Mouse (Mus musculus) midbrain, embryonic 12.5 days (tissue): Measurements from ENCODE around the gene Sun5. TPM values are rescaled to one million over a fixed set of nuclear protein-coding genes. Genes with fewer than 3 reads are reported as not detected.
"Not testable (repeated sequence)": the region's sequence is repeated elsewhere in the genome, so short reads cannot be mapped to it uniquely, and the experiment has no call there.

Experiments
- ATAC-seq: fragments of 200-750 bp; cut with Nextera tagmentation; 2 replicates; pipeline ENCODE4 v1.8.0; 2017; ENCODE audit warnings: low read depth, moderate TSS enrichment, moderate library complexity; ENCODE audit not compliant: low FRiP score
- H3K27ac ChIP-seq: fragments of 300-500 bp; sonication (generic); replicated peaks from 2 replicates; pipeline ENCODE4 v1.5.1; 2016; ENCODE audit warnings: mild to moderate bottlenecking
- H3K27me3 ChIP-seq: fragments of 300-500 bp; sonication (generic); 2 replicates; pipeline ENCODE4 v1.6.1; 2016; ENCODE audit warnings: mild to moderate bottlenecking
- H3K36me3 ChIP-seq: fragments of 300-500 bp; sonication (generic); 2 replicates; pipeline ENCODE4 v1.6.1; 2016
- H3K4me1 ChIP-seq: fragments of 300-500 bp; sonication (generic); 2 replicates; pipeline ENCODE4 v1.6.1; 2016
- H3K4me2 ChIP-seq: fragments of 300-500 bp; sonication (generic); replicated peaks from 2 replicates; pipeline ENCODE4 v1.6.1; 2016; ENCODE audit warnings: mild to moderate bottlenecking, moderate library complexity
- H3K4me3 ChIP-seq: fragments of 300-500 bp; sonication (generic); 2 replicates; pipeline ENCODE4 v1.5.1; 2016; ENCODE audit warnings: mild to moderate bottlenecking
- H3K9ac ChIP-seq: fragments of 300-500 bp; sonication (generic); replicated peaks from 2 replicates; pipeline ENCODE4 v1.6.1; 2016; ENCODE audit warnings: mild to moderate bottlenecking, moderate library complexity
- H3K9me3 ChIP-seq: fragments of 300-500 bp; sonication (generic); 2 replicates; pipeline ENCODE4 v1.6.1; 2016; ENCODE audit warnings: mild to moderate bottlenecking
- WGBS: fragments of 180-500 bp; shearing (Covaris S2); methylation state at CpG from one replicate; pipeline ENCODE4 v1.1.7; 2016; 5-methylcytosine and 5-hydroxymethylcytosine counted together
- polyA plus RNA-seq: library from polyadenylated mRNA; unstranded; fragments of >200 nt; fragmentation: Nextera tagmentation; extraction: Ambion mirVana; gene quantifications from 2 replicates; pipeline ENCODE4 v1.2.1, GENCODE M21; 2016

The Sun5 gene
- polyA plus RNA-seq, 1 experiment from 2014 or later, result not detected

DNA sequence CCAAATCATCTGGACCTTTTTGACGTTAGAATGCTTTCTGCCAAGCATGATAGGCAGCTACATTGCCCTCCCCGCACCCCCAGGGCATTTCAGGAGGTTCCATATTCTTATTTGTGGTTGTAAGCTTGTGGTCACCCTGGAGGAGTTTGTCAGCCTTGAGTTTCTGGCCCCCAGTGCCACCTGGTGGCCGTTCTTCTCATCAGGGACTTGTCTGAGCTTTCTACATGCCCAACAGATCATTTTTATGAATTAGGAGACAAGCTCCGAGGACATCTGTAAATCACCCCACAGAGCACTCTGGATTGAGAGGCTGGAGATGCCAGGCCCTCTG, 19.9 kb downstream of the Sun5 start:
- no peak for ATAC-seq
- Histone ChIP-seq H3K4me3 (no peak overlapping the region), H3K36me3 (no peaks in the 10 kb centered on the region), H3K4me2 (no peak overlapping the region), H3K4me1 (peaks cover 6% of the 10 kb centered on the region; the same call in 1 of the 2 replicates), H3K9me3 (no peaks in the 10 kb centered on the region), H3K27ac (no peak overlapping the region), H3K9ac (no peak overlapping the region), H3K27me3 (peaks cover 15% of the 10 kb centered on the region)
- 61% methylated on average over 4 of the region's 4 CpGs for WGBS

DNA sequence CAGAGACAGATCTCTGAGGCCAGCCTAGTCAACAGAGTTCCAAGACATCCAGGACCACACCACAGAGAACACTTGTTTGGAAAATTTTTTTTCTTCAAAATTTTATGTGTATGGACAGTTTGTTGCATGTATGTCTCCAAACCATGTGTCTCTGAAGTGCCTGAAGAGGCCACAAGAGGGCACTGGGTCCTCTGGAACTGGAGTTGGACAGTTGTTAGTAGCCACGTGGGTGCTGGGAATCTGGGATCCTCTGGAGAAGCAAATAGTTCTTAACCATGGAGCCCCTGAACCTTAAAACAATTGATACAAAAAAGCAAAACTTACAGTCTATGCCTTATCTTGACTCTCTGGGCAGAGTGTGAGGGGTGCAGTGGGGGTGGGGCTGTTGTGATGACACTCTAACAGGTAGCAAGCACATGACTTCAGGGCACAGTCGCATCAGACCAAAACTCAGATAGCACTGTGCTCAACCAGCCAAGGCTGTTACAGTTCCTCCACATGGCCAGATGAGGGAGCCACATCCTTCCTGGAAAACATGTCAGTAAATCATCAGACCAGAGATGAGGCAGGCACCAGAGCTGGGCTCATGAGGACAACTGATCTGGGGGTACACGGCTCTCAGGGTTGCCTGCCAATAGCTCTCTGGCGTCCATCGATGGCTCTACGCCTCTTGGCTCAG, 20.4 kb downstream of the Sun5 start:
- H3K27me3 ChIP-seq, result peaks cover 10% of the 10 kb centered on the region
- H3K4me1 ChIP-seq, result peaks cover 6% of the 10 kb centered on the region; the same call in 1 of the 2 replicates
- 89% methylated on average over 6 of the region's 6 CpGs for WGBS
- H3K4me2 ChIP-seq, result no peak overlapping the region
- no peaks in the 10 kb centered on the region for H3K36me3 ChIP-seq
- no peak overlapping the region for H3K9ac ChIP-seq
- no peak for ATAC-seq
- no peak overlapping the region for H3K27ac ChIP-seq
- H3K4me3 ChIP-seq, result no peak overlapping the region
- H3K9me3 ChIP-seq, result no peaks in the 10 kb centered on the region

DNA sequence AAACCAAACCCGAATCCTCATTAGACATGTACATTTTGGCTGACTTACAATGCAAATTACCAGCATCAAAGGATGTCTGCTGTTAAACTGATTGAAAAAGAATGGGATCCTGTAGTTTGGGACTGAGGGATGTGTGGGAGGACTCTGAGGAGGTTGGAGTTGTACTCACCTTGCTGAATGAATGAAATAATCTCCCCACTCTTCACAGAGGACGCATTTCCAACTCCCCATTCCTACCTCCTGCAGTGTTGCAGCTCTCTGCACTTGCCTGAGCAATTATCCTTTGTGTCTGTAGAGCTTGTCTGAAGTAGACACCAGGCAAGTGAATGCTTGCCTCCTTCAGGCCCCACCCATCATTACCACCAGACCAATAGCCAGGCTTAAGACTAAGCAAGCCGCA, 22.5 kb downstream of the Sun5 start:
- H3K4me2 ChIP-seq, result no peak overlapping the region
- no peak for ATAC-seq
- no peak overlapping the region for H3K9ac ChIP-seq
- H3K4me1 ChIP-seq, result peaks cover under 1% of the 10 kb centered on the region; the same call in 1 of the 2 replicates
- H3K27me3 ChIP-seq, result no peaks in the 10 kb centered on the region
- H3K36me3 ChIP-seq, result no peaks in the 10 kb centered on the region
- WGBS, result 78% methylated on average over 3 of the region's 3 CpGs
- no peak overlapping the region for H3K27ac ChIP-seq
- no peak overlapping the region for H3K4me3 ChIP-seq
- H3K9me3 ChIP-seq, result no peaks in the 10 kb centered on the region

DNA sequence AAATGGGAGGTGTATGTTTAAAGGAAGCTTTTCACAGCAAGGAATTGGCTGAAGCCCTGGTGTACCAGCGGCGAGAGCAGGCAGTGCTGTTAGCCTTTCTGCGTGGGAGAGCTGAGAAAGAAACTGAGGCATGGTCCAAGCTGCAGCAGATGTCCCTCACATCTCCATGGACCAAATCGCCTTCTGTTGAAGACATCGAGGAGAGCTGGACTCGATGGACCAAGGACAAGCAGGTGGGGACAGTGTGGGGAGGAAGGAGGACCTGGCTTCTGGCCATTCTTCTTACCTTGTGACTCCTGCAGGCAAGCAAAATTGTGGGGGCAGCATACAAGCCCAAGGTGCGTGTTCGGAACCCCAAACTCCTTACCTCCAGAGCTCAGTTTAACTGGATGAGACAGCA, 28.0 kb downstream of the Sun5 start:
- Histone ChIP-seq H3K4me3 (no peak overlapping the region), H3K4me1 (no peaks in the 10 kb centered on the region), H3K9me3 (no peaks in the 10 kb centered on the region), H3K9ac (no peak overlapping the region), H3K27ac (no peak overlapping the region), H3K4me2 (no peak overlapping the region), H3K36me3 (no peaks in the 10 kb centered on the region), H3K27me3 (no peaks in the 10 kb centered on the region)
- ATAC-seq, result no peak
- WGBS, result 88% methylated on average over 8 of the region's 8 CpGs

DNA sequence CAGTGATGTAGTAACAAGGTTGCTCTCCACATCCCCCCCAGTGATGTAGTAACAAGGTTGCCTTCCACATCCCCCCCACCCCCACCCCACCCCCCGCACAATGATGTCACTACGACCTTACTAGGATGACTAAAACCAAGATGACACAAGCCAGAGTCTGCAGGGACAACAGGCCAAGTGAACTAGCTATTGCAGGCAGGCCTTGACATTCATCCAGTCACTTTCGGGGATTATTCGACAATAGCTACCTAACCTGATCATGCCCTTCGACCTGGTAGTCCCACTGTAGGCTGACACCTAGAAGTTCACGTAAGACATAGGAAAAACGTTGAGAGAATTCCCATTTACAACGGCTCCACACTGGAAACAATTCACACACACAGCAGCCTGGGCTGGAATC, 37.6 kb downstream of the Sun5 start:
- Histone ChIP-seq H3K4me1 (no peaks in the 10 kb centered on the region), H3K9ac (no peak overlapping the region), H3K36me3 (no peaks in the 10 kb centered on the region), H3K9me3 (no peaks in the 10 kb centered on the region), H3K4me2 (no peak overlapping the region), H3K27me3 (no peaks in the 10 kb centered on the region), H3K4me3 (no peak overlapping the region), H3K27ac (no peak overlapping the region)
- ATAC-seq, result no peak
- 88% methylated on average over 8 of the region's 8 CpGs for WGBS

GRCm38 (mm10) chr2:153828704-153829103, 42.2 kb downstream of the Sun5 start:
- no peak for ATAC-seq
- WGBS, result 84% methylated on average over 7 of the region's 7 CpGs

GRCm38 (mm10) chr2:153827171-153827830, 43.6 kb downstream of the Sun5 start:
- Histone ChIP-seq H3K36me3 (no peaks in the 10 kb centered on the region), H3K4me1 (0 out of 2 replicates have a peak, but pooled peaks cover 2% of the 10 kb centered on the region), H3K27ac (no peak overlapping the region), H3K4me3 (no peak overlapping the region), H3K9me3 (no peaks in the 10 kb centered on the region), H3K27me3 (no peaks in the 10 kb centered on the region), H3K9ac (no peak overlapping the region), H3K4me2 (no peak overlapping the region)
- no peak for ATAC-seq
- 85% methylated on average over 8 of the region's 8 CpGs for WGBS

More at GRCm38 (mm10) chr2:153828704-153829103, 42.2 kb downstream of the Sun5 start:
- H3K27me3 ChIP-seq, result no peaks in the 10 kb centered on the region
- H3K4me2 ChIP-seq, result no peak overlapping the region
- H3K9ac ChIP-seq, result no peak overlapping the region
- no peaks in the 10 kb centered on the region for H3K36me3 ChIP-seq
- no peaks in the 10 kb centered on the region for H3K9me3 ChIP-seq
- H3K27ac ChIP-seq, result no peak overlapping the region
- H3K4me3 ChIP-seq, result no peak overlapping the region
- H3K4me1 ChIP-seq, result 0 out of 2 replicates have a peak, but pooled peaks cover 2% of the 10 kb centered on the region

DNA sequence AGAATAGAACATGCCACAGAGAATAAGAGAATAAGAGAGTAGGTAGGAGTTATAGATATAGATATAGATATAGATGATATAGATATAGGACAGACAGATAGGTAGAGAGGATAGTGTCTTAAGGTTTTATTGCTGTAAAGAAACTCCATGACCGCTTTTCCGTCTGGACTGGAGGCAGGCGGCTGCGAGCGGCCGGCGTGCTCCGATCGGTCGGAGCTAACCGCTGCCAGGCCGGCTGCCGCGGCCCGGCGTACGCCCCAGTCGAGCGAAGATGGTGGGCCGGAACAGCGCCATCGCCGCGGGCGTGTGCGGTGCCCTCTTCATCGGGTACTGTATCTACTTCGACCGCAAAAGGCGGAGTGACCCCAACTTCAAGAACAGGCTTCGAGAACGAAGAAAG, 45.0 kb downstream of the Sun5 start:
- H3K4me3 ChIP-seq, H3K4me1 ChIP-seq, H3K4me2 ChIP-seq, H3K27me3 ChIP-seq, H3K9ac ChIP-seq, H3K27ac ChIP-seq, H3K9me3 ChIP-seq, ATAC-seq, H3K36me3 ChIP-seq: not testable (repeated sequence)
- WGBS, result 60% methylated on average over 32 of the region's 32 CpGs

DNA sequence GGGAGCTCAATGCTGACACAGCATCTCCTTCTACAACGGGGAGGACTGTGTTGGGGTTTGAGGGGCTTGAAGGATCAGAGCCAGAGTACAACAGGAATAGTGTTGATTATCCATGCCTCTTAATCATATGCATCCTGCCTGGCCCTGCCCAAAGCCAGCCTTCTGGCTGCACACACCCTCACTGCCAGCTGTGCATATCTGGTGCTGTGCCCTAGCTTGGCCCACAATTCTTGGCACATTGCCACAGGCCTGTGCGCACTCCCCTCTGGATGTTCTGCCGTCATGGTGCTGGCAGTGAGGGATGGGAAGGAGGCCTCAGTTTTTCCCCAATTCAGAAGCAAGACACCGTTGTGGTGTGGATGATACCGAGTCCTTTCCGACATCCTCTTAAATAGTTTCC, 46.3 kb downstream of the Sun5 start:
- H3K9me3 ChIP-seq, result no peaks in the 10 kb centered on the region
- H3K27me3 ChIP-seq, result no peaks in the 10 kb centered on the region
- H3K36me3 ChIP-seq, result no peaks in the 10 kb centered on the region
- H3K9ac ChIP-seq, result no peak overlapping the region
- 0 out of 2 replicates have a peak, but pooled peaks cover 2% of the 10 kb centered on the region for H3K4me1 ChIP-seq
- no peak for ATAC-seq
- no peak overlapping the region for H3K27ac ChIP-seq
- H3K4me2 ChIP-seq, result no peak overlapping the region
- H3K4me3 ChIP-seq, result no peak overlapping the region
- whole genome bisulfite sequencing, result 86% methylated on average over 6 of the region's 6 CpGs

DNA sequence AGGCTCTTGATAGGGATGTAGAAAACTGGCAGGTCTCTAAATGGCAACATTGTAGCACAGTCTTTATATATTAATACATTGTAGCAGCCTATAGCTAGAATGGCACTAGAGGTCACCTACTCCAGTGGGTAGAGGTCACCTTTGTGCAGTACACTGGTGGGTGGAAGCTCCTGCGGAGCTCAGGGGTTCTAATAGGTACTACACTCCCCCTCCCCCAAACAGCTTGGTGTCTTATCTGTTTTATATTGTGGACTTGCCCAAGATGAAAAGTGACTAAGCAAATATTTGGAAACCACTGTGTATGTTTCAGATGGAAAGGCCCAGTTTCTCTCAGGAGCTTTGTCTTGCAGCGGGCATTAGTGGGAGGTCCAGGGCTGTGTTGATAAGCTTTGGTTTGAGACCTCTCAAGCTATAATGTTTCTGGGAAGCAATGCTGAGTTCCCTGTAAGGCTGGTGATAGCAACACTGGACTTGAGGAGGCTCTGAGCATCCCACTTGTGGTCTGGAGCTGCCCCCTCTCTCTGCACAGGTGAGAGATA, 48.8 kb downstream of the Sun5 start:
- no peak for ATAC-seq
- Histone ChIP-seq H3K9ac (no peak overlapping the region), H3K27me3 (no peaks in the 10 kb centered on the region), H3K27ac (no peak overlapping the region), H3K4me2 (no peak overlapping the region), H3K4me1 (0 out of 2 replicates have a peak, but pooled peaks cover 2% of the 10 kb centered on the region), H3K4me3 (no peak overlapping the region), H3K36me3 (no peaks in the 10 kb centered on the region), H3K9me3 (no peaks in the 10 kb centered on the region)
- WGBS, result 91% methylated on average over 2 of the region's 2 CpGs

DNA sequence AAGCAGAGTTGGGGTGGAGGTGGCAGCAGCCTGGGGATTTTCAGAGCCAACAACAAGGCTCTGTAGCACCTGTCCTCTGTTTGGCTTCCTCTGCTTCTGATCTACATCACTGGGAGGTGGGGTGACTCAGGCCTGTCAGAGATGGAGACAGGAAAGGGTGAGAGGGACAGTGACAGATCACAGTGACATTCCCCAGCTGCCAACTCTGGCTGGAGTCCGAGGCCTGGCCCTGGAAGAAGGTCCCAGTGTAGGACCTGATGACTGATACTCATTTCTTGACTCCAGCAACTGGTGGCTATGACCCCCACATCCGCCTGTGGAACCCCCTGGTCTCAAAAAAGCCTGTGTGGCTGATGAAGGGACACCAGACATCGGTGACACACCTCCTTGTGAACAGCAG, 61.0 kb downstream of the Sun5 start:
- Histone ChIP-seq H3K4me3 (no peak overlapping the region), H3K4me2 (no peak overlapping the region), H3K9ac (no peak overlapping the region), H3K36me3 (no peaks in the 10 kb centered on the region), H3K4me1 (no peaks in the 10 kb centered on the region), H3K27me3 (no peaks in the 10 kb centered on the region), H3K27ac (no peak overlapping the region), H3K9me3 (no peaks in the 10 kb centered on the region)
- 76% methylated on average over 3 of the region's 3 CpGs for WGBS
- no peak for ATAC-seq

- Histone ChIP-seq H3K36me3 (no peaks in the 10 kb centered on the region), H3K4me3 (no peak overlapping the region), H3K4me2 (no peak overlapping the region), H3K27me3 (no peaks in the 10 kb centered on the region), H3K9me3 (no peaks in the 10 kb centered on the region), H3K9ac (no peak overlapping the region), H3K4me1 (no peaks in the 10 kb centered on the region), H3K27ac (no peak overlapping the region)
- ATAC-seq, result no peak
- 84% methylated on average over 6 of the region's 6 CpGs for WGBS
Measured at GRCm38 (mm10) chr2:153808841-153809240, 62.0 kb downstream of the Sun5 start.
